Mouse (Mus musculus) layer of hippocampus, adult 11-12 months (tissue): ENCODE results near the gene Pdk2.
A peak's percentile ranks its signal among the peaks of the same experiment; 100 is the strongest.
"Not testable (repeated sequence)": the region's sequence is repeated elsewhere in the genome, so short reads cannot be mapped to it uniquely, and the experiment has no call there.

ENCODE experiments used
- DNase-seq: peaks from one replicate; pipeline ENCODE4 v3.0.0; 2022; ENCODE audit warnings: low spot score

Gene Pdk2

GRCm38 (mm10) chr11:95026849-95027248 lies 14.3 kb downstream of the Pdk2 start:
- no peak for DNase-seq

GRCm38 (mm10) chr11:95026090-95026542 lies 15.0 kb downstream of the Pdk2 start:
- DNase-seq = no peak

GRCm38 (mm10) chr11:95025227-95026012 lies 15.7 kb downstream of the Pdk2 start:
- DNase-seq = no peak

- DNase-seq = no peak
Measured at GRCm38 (mm10) chr11:95024439-95025184, 16.5 kb downstream of the Pdk2 start.

- DNase-seq = no peak
Measured at GRCm38 (mm10) chr11:95023481-95023880, 17.7 kb downstream of the Pdk2 start.

- no peak for DNase-seq
Measured at GRCm38 (mm10) chr11:95022237-95022992, 18.7 kb downstream of the Pdk2 start.

GRCm38 (mm10) chr11:95015484-95015883 lies 25.7 kb downstream of the Pdk2 start:
- DNase-seq = no peak

GRCm38 (mm10) chr11:95012487-95012886 lies 28.7 kb downstream of the Pdk2 start:
- no peak for DNase-seq

GRCm38 (mm10) chr11:95012075-95012474 lies 29.1 kb downstream of the Pdk2 start:
- DNase-seq = no peak

GRCm38 (mm10) chr11:95011416-95011815 lies 29.7 kb downstream of the Pdk2 start:
- no peak for DNase-seq

- not testable (repeated sequence) for DNase-seq
Measured at GRCm38 (mm10) chr11:95010841-95011403, 30.2 kb downstream of the Pdk2 start.

- DNase-seq = no peak
Measured at GRCm38 (mm10) chr11:95010141-95010739, 30.9 kb downstream of the Pdk2 start.

- peak; percentile 73 for DNase-seq
Measured at GRCm38 (mm10) chr11:95009629-95010014, 31.5 kb downstream of the Pdk2 start, which contains the start of gene Samd14. Gene Samd14 (plus strand): TSS chr11:95009879.

- no peak for DNase-seq
Measured at GRCm38 (mm10) chr11:95008661-95009628, 32.2 kb downstream of the Pdk2 start.

GRCm38 (mm10) chr11:95007418-95007817 lies 33.7 kb downstream of the Pdk2 start:
- DNase-seq = no peak

GRCm38 (mm10) chr11:95006525-95007219 lies 34.5 kb downstream of the Pdk2 start:
- DNase-seq = peak; percentile 78

GRCm38 (mm10) chr11:95006038-95006437 lies 35.1 kb downstream of the Pdk2 start:
- no peak for DNase-seq

- DNase-seq = no peak
Measured at GRCm38 (mm10) chr11:95004937-95005198, 36.3 kb downstream of the Pdk2 start.

- no peak for DNase-seq
Measured at GRCm38 (mm10) chr11:95004136-95004936, 36.8 kb downstream of the Pdk2 start.
